Mouse (Mus musculus) cerebellum, postnatal 4 days (tissue): Measurements from ENCODE around the gene 4921504E06Rik.

Experiments used
- DNase-seq, 2 experiments: peaks; one replicate each; pipeline ENCODE4 v3.0.0; 2022; ENCODE audit warnings: low spot score in 2 of 2, mixed read lengths in 1 of 2

The 4921504E06Rik gene

GRCm38 (mm10) chr2:19505744-19506143 lies 48.0 kb downstream of the 4921504E06Rik start:
- no peak for DNase-seq

DNA sequence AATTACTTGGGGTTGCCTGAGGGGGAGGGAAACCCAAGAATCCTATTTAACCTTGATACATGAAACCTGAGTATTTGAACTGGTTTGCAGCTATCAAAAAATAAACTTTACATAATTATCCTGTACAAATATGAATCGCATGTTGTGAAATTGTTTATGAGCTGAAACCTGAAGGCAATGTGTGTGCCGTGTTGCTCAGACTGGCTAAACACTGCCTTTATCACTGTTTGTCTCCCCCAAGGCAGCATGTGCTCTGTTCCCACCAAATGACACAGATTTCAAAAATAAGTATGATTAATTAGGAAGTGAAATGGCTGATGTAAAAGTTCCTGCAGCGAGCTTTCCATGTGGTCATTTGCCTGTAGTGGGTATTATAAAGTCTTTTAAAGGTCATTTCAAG lies 63.5 kb downstream of the 4921504E06Rik start:
- DNase-seq: no peak

DNA sequence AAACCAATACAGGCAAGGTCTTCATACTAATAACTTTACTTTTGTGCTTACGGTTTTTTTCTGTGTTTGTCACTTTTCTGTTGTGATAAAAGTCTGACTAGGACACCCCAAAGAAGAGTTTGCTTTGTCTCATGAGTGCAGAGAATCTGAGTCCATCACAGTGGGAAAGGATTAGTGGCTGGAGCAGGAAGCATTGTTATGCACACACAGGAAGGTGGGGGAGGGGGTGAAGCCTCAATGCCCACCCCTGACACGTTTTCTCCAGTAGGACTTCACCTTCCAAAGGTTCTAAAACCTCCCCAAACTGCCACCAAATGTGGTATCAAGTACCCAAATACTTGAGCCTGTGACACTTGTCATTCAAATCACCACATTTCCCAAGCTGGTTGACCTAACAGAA lies 91.8 kb downstream of the 4921504E06Rik start:
- DNase-seq: no peak

DNA sequence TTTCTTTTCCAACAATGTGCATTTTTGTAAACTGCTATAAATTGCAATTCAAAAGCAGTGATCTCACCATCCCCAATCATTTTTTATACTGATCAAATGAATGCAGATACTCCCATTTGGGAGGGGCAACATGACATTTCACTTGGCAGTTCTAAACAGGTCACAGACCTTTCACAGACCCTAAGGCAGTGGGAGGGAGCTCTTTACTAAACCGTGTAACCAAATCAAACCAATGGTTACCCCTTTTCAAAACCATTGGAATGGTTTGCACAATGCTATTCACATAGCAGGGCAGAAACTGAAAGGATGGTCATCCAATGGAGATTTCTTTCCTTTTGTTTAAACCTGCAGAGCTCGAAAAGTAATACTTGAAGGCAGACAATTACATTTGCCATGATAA lies 94.9 kb downstream of the 4921504E06Rik start:
- DNase-seq: no peak

GRCm38 (mm10) chr2:19455857-19456482 lies 97.7 kb downstream of the 4921504E06Rik start:
- DNase-seq: peak in 1 of 2 experiments; percentile 60

DNA sequence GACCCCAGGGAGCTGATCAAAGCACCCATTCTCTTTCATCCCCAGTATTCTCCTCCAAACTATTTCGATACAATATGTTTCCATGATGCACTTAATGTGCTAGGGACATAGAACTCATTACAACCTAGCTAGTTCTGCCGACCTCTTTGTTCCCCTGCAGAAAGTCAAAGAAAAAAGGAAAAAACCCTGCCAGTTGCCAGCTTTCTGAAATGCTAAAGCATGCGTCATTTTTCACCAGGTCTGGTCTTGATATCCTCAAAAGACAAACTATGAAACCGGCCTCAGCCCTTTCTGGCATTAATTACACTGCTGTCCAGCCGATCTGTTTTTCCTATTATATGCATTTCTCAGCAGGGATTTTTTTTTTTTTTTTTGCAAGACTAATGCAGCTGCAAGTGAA lies 98.5 kb downstream of the 4921504E06Rik start:
- DNase-seq: no peak

DNA sequence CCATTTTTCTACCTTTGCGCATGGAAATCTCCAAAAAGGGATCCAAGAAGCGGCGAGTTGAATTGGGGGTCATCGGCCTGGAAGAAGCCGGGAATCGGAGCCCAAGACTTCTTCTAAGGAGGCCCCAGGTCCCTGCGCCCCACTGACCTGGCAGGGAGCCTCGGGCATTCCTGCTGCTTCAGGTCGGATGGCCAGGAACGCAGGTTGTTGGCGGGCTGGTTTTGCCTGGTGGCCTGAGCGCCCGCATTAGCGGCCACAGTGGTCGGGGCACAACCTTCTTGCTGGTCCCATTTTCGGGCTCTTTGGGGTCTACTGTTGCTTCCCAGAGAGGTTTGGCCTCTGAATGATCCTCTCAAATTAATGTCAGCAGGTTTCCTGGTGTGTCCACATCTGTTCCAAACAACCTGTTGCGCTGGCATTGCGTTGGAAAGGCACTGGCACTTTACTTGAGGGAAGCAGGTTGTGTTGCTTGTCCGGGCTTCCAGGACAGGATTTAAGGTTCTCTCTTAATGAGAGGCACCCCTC lies 101.1 kb downstream of the 4921504E06Rik start:
- DNase-seq: no peak

DNA sequence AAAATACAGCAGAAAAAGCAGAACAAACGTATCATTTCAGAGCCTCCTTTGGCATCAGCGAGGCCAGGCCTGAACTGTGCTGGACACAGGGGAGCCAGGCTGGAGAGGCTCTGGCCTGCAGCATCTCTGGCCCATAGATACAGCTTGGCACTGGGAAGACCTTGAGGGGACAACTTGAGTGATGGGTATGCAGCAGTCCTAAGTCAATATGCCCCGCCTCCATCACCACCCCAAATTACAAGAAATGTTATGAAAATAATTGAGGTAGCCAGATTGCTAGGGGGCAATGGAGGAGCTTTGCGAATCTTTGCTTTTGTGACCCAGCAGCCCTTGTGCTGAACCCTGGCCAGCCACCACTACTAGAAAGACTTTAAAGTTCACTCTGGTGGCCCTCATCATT lies 104.4 kb downstream of the 4921504E06Rik start:
- no peak for DNase-seq

DNA sequence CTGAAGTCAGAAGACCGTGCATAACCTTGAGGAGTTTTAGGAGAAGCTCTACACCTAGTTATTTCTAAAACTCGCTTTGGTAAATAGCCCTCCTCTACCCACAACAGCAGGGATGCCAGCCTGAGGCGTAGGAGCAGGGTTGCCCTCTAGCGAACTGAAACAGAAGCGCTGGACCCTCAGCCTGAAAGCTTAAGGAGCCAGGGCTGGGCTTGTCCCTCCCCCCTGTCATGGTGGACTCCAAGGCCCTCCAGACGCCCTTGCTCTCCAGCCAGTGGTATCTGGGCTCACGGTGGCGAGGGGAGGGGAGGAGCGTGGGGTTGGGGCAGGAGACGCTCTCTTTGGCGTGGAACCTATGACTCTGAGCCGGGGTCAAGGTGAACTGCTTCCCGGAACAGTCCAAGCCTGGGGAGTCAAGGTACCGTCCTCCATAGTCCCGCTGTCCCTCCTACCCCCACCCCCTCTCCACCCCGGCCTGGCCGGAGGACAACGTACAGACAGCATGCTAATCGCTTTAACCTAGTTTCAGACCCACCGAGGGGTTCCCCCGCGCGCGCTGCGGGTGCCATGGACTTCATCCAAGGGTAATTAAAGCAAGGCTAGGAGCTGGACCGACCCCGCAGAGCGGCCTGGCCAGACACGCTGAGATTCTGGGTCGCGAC lies 105.5 kb downstream of the 4921504E06Rik start:
- peak in 1 of 2 experiments; percentile 60 for DNase-seq

GRCm38 (mm10) chr2:19446746-19447145 lies 107.0 kb downstream of the 4921504E06Rik start:
- no peak for DNase-seq

DNA sequence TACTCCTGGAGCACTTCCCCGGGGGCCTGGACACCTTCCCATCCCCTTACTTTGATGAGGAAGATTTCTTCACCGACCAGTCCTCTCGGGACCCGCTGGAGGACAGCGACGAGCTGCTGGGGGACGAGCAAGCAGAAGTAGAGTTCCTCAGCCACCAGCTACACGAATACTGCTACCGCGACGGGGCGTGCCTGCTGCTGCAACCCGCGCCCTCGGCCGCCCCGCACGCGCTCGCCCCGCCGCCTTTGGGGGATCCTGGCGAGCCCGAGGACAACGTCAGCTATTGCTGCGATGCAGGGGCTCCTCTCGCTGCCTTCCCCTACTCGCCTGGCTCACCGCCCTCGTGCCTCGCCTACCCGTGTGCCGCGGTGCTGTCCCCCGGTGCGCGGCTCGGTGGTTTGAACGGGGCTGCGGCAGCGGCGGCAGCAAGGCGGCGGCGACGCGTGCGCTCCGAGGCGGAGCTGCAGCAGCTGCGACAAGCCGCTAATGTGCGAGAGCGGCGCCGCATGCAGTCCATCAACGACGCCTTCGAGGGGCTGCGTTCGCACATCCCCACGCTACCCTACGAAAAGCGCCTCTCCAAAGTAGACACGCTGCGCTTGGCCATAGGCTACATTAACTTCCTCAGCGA lies 107.7 kb downstream of the 4921504E06Rik start:
- no peak for DNase-seq

DNA sequence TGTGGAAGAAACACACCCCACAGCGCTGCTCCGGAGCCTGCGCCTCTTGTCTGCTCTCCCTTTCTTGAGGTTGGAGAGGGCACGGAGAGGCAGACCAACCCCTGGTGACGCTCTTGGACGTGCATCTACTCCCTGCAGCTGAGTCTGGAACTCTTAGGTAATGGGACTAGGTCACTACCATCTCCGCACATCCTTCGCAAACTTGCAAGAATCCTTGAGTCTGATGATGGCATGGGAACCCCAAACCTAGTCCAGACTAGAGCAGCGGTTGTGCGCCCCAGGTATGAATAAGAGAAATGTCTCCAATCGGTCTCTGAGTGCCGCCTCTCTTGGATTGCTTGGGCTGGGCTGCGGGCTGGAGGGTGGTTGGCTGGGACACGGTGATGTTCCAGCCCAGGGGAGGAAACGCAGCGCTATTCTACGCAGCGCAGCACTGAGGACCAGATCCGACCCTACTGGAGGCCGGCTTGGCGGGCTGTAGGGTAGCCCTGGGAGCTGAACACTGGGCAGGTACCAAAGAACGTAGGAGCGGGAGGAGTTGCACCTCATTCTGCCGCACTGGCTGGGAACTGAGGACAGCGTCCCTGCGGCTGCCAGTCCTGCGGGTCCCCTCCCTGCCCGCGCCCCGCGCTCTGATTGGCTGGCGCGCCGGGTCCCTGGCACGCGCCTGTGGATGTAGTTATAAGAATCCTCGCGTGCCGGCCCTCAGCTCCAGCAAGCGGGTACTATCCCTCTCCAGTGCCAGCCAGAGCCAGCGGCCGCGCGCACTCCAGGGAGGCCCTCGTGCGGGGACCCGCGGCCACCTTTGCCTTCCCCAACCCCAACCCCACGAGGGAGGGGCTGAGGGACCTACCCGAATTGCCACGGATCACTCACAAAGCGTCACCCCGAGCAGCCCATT lies 108.5 kb downstream of the 4921504E06Rik start, which contains the start of gene Ptf1a:
Gene Ptf1a, plus strand, starts transcription at position 733 of the 901 bp plus-strand sequence.
- peak in 1 of 2 experiments; percentile 47 for DNase-seq

DNA sequence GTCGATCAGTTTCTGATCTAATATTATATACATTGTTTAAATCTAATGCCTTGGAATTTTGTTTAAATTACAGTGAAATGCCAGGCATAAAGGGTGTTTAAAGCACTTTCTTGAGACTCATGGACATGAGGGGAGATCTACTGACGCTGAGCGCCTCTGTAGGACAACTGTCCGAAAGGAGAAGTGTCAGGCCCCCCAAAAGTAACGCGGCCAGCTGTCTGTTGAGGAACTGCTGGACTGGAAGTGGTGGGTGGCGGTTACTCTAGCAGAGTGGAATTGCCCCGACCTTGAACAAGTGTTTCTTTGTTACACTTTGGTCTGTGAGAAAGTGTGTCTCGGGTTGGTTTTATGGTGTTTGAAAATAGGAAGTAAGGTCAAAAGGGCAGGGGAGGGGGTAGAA lies 109.4 kb downstream of the 4921504E06Rik start:
- DNase-seq: no peak

GRCm38 (mm10) chr2:19431614-19432323 lies 121.9 kb downstream of the 4921504E06Rik start:
- no peak for DNase-seq

DNA sequence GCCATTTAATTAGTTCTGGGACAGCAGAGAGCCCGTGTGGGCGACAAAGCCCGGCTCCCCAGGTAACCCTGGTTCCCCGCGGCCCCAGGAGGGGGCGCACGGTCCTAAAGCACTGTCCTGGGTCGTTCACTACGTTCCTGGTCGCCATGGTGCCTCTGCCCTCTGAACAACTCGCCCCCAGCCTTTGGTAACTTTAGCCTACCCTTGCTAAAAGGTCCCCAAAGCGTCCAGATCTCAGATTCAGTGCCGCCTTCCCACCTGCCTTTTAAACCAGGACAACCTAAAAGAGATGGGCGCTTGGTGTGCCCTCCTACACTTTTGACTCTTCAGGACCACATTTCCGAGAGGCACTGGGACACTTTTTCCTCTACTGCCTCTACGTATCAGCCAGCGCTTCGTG lies 122.5 kb downstream of the 4921504E06Rik start:
- no peak for DNase-seq

- no peak for DNase-seq
Observed at GRCm38 (mm10) chr2:19430746-19431145, 123.0 kb downstream of the 4921504E06Rik start.

- DNase-seq: no peak
Observed at GRCm38 (mm10) chr2:19429691-19430690, 123.7 kb downstream of the 4921504E06Rik start.

DNA sequence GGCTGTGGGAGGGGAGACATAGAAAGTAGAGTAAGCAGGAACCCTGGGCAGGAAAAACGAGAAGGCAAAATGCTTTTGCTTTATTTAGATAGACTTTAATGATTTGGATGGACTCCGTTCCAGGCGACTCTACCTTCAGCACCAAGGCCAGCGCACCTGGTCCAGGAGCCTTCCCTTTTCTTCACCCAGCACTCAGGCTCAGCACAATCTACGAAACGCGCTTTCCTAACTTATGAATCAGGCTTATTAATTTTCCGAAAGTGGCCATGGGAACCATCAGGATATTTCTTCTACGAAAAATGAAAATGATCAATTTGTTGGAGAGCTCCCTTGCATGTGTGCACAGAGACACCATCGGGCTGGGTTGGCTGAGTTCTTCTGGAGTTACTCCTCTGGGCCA lies 124.7 kb downstream of the 4921504E06Rik start:
- DNase-seq: no peak

DNA sequence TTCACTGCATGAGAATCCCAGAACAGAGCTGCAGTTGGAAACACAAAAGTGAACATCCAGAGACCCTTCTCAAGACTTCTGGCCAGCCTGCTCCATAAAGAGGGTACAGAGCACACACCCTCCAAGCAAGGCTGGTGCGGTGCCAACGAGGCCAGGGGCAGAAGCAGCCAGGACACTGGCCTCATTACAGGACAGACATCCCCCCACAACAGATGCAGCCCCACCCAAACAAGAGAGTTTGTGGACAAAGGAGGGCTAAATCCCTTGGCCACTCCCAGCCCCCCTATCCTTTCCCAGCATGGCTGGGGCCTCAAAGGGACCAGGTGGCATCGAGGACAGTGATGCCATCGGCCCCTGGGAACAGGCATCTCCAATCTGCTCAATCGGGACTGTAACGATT lies 130.6 kb downstream of the 4921504E06Rik start:
- peak in 1 of 2 experiments; percentile 19 for DNase-seq

GRCm38 (mm10) chr2:19422226-19422625 lies 131.5 kb downstream of the 4921504E06Rik start:
- no peak for DNase-seq
